Mouse (Mus musculus): ENCODE data around the gene Mrpl52. TPM values are rescaled to one million over a fixed set of nuclear protein-coding genes. Genes with fewer than 3 reads are reported as not detected.
A peak's percentile ranks its signal among the peaks of the same experiment; 100 is the strongest.

Gene Mrpl52
- total RNA-seq, 2 experiments from 2014 or later, result 99.8 to 101 TPM

- no peak for TF ChIP-seq CTCF (conservative IDR thresholded peaks at IDR 0.05)
- H3K27ac ChIP-seq, result no peak overlapping the region
- DNase-seq (ENCODE audit: low spot score in 2 of 2), result no peak
- no peak overlapping the region for H3K4me3 ChIP-seq
These were observed 11.3 kb upstream of the Mrpl52 start for GRCm38 (mm10) chr14:54415241-54416020.

GRCm38 (mm10) chr14:54416229-54416775 is 10.4 kb upstream of the Mrpl52 start:
- no peak for DNase-seq (ENCODE audit: low spot score in 2 of 2)
- TF ChIP-seq CTCF (conservative IDR thresholded peaks at IDR 0.05), result no peak
- Histone ChIP-seq H3K27ac (no peak overlapping the region), H3K4me3 (no peak overlapping the region)

- DNase-seq (ENCODE audit: low spot score in 2 of 2), result no peak
- Histone ChIP-seq H3K27ac (no peak overlapping the region), H3K4me3 (no peak overlapping the region)
- no peak for TF ChIP-seq CTCF (conservative IDR thresholded peaks at IDR 0.05)
These were observed 9.9 kb upstream of the Mrpl52 start for GRCm38 (mm10) chr14:54416830-54417229.

GRCm38 (mm10) chr14:54417623-54418081 is 9.1 kb upstream of the Mrpl52 start, which contains the start of gene Slc7a7:
Gene Slc7a7, minus strand, starts transcription at chr14:54417780.
- Histone ChIP-seq H3K4me3 (no peak within 1 kb of the TSS), H3K27ac (no peak within 1 kb of the TSS)
- DNase-seq (ENCODE audit: low spot score in 2 of 2), result no peak
- TF ChIP-seq CTCF (conservative IDR thresholded peaks at IDR 0.05), result peak; percentile 38

- DNase-seq (ENCODE audit: low spot score in 2 of 2), result no peak
- Histone ChIP-seq H3K27ac (no peak overlapping the region), H3K4me3 (no peak overlapping the region)
- TF ChIP-seq CTCF (conservative IDR thresholded peaks at IDR 0.05), result no peak
These were observed 5.7 kb upstream of the Mrpl52 start for GRCm38 (mm10) chr14:54421014-54421413.

- Histone ChIP-seq H3K27ac (no peak overlapping the region), H3K4me3 (no peak overlapping the region)
- peak; percentile 79 for TF ChIP-seq CTCF (conservative IDR thresholded peaks at IDR 0.05)
- DNase-seq (ENCODE audit: low spot score in 2 of 2), result no peak
These were observed 3.3 kb upstream of the Mrpl52 start for GRCm38 (mm10) chr14:54423406-54423805.

- H3K27ac ChIP-seq, result no peak overlapping the region
- DNase-seq (ENCODE audit: low spot score in 2 of 2), result no peak
- no peak overlapping the region for H3K4me3 ChIP-seq
- TF ChIP-seq CTCF (conservative IDR thresholded peaks at IDR 0.05), result no peak
These were observed 2.1 kb upstream of the Mrpl52 start for GRCm38 (mm10) chr14:54424634-54425033.

- H3K27ac ChIP-seq, result no peak overlapping the region
- DNase-seq (ENCODE audit: low spot score in 2 of 2), result no peak
- no peak for TF ChIP-seq CTCF (conservative IDR thresholded peaks at IDR 0.05)
- no peak overlapping the region for H3K4me3 ChIP-seq
These were observed 1.2 kb upstream of the Mrpl52 start for GRCm38 (mm10) chr14:54425540-54425939.

GRCm38 (mm10) chr14:54426003-54426688 is 563 bp upstream of the Mrpl52 start:
- no peak for TF ChIP-seq CTCF (conservative IDR thresholded peaks at IDR 0.05)
- H3K4me3 ChIP-seq, result peak overlapping the region; percentile 91
- DNase-seq (ENCODE audit: low spot score in 2 of 2), result no peak
- peak overlapping the region; percentile 87 for H3K27ac ChIP-seq

- Histone ChIP-seq H3K4me3 (no peak overlapping the region; the same call in 1 of the 2 replicates), H3K27ac (no peak overlapping the region)
- no peak for DNase-seq (ENCODE audit: low spot score in 2 of 2)
- no peak for TF ChIP-seq CTCF (conservative IDR thresholded peaks at IDR 0.05)
These were observed 987 bp downstream of the Mrpl52 start for GRCm38 (mm10) chr14:54427696-54428095.

GRCm38 (mm10) chr14:54428421-54428820 is 1.7 kb downstream of the Mrpl52 start:
- Histone ChIP-seq H3K27ac (no peak overlapping the region), H3K4me3 (no peak overlapping the region)
- no peak for TF ChIP-seq CTCF (conservative IDR thresholded peaks at IDR 0.05)
- no peak for DNase-seq (ENCODE audit: low spot score in 2 of 2)

- no peak for TF ChIP-seq CTCF (conservative IDR thresholded peaks at IDR 0.05)
- H3K4me3 ChIP-seq, result no peak overlapping the region
- no peak overlapping the region for H3K27ac ChIP-seq
- DNase-seq (ENCODE audit: low spot score in 2 of 2), result no peak
These were observed 2.8 kb downstream of the Mrpl52 start for GRCm38 (mm10) chr14:54429332-54430093.

All from layer of hippocampus, adult 2 months (tissue).